Mouse (Mus musculus) embryo, embryonic 11.5 days (tissue): Measurements from ENCODE around the gene Ino80e.

Source experiments
- DNase-seq: peaks from one replicate; pipeline ENCODE4 v3.0.0-alpha.2; 2012; ENCODE audit warnings: low read depth, low spot score

Ino80e gene

GRCm38 (mm10) chr7:126815726-126816222 lies 46.4 kb downstream of the Ino80e start:
- no peak for DNase-seq

- no peak for DNase-seq
These were observed 52.3 kb downstream of the Ino80e start for GRCm38 (mm10) chr7:126809723-126810369.

GRCm38 (mm10) chr7:126808703-126809455 lies 53.3 kb downstream of the Ino80e start:
- peak; percentile 72 for DNase-seq

GRCm38 (mm10) chr7:126807405-126807804 lies 54.8 kb downstream of the Ino80e start:
- DNase-seq: no peak

GRCm38 (mm10) chr7:126806956-126807355 lies 55.2 kb downstream of the Ino80e start:
- DNase-seq: no peak

GRCm38 (mm10) chr7:126803751-126804150 lies 58.4 kb downstream of the Ino80e start:
- no peak for DNase-seq

GRCm38 (mm10) chr7:126803181-126803580 lies 59.0 kb downstream of the Ino80e start:
- DNase-seq: no peak

GRCm38 (mm10) chr7:126802134-126802889 lies 59.9 kb downstream of the Ino80e start:
- no peak for DNase-seq

- DNase-seq: no peak
These were observed 61.1 kb downstream of the Ino80e start for GRCm38 (mm10) chr7:126801057-126801422.
